In the genomic region with DNA sequence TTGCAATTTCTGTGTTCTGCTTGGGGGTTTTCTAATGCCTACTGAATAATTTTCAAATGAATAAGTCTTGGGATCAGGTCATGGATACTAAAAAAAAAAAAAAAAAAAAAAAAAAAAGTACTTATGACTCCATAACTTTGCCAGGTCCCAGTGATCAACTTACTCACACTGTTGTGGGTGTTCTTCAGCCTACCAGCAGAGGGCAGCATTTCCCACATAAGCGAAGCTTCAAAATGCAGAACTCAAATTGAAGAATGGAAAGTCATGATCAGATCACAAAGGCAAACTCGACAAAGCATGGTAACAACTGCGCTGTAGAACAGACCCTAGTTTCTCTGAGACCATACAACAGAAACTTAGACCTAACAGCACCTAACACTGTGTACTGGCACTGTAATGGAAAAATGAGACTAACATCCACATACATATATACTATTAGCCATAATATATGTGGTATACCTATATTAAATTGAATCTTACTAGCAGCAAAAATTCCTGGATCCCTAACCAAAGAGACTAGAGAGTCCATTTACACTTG, we compare ENCODE assay signal across 9 mouse cellular contexts.
DNase-seq lines count a peak whose midpoint lies in the region; ATAC-seq and TF ChIP-seq lines count a peak whose summit lies in the region.
"Had no signal": no experiment of that assay in that cellular context is flagged by ENCODE, and none has a peak within 500 bp of the region (broad histone marks: within the 10 kb centered on the region; RNA-seq: fewer than 3 reads in every experiment).

No protein-coding gene starts in this region.

- H3K4me3 ChIP-seq in bone marrow, adult 2 months (replicated peaks; ENCODE audit: control insufficient read depth, low read depth, low read length), result no peak overlapping the region
- H3K4me3 ChIP-seq in heart, embryonic 16.5 days (ENCODE audit: low read length), result no peak overlapping the region
- H3K4me3 ChIP-seq: liver, embryonic 15.5 days had no signal

- ATAC-seq in erythroblast, adult 5-6 weeks (replicated peaks; ENCODE audit: low FRiP score, poor library complexity, severe bottlenecking), result peak; percentile 79
- no peak for ATAC-seq in heart, embryonic 16.5 days (replicated peaks; ENCODE audit: extremely low read depth, insufficient read depth, low FRiP score)
- ATAC-seq in megakaryocyte, adult 5-6 weeks (ENCODE audit: poor library complexity, severe bottlenecking), result peak; percentile 98

- no peaks in the 10 kb centered on the region for H3K36me3 ChIP-seq in heart, embryonic 16.5 days (ENCODE audit: control insufficient read depth, insufficient read depth)
- H3K36me3 ChIP-seq: liver, embryonic 15.5 days had no signal

- 5% methylated on average over 3 of the region's 3 CpGs for WGBS in bone marrow, adult 2 months
- 19% methylated on average over 3 of the region's 3 CpGs for WGBS in heart, embryonic 16.5 days

- no peaks in the 10 kb centered on the region for H3K27me3 ChIP-seq in heart, embryonic 16.5 days (ENCODE audit: control insufficient read depth, insufficient read depth, low read length)
- H3K27me3 ChIP-seq: liver, embryonic 15.5 days had no signal

- no peak overlapping the region for H3K9ac ChIP-seq in heart, embryonic 16.5 days (ENCODE audit: low read length)
- H3K9ac ChIP-seq: liver, embryonic 15.5 days had no signal

- peak overlapping the region; percentile 43; the same call in 1 of the 2 replicates for H3K4me2 ChIP-seq in heart, embryonic 16.5 days (ENCODE audit: low read depth, low read length)
- H3K4me2 ChIP-seq: liver, embryonic 15.5 days had no signal

- TF ChIP-seq POLR2A in bone marrow, adult 2 months (IDR thresholded peaks at IDR 0.05; ENCODE audit: borderline replicate concordance, control insufficient read depth, low read depth, low read length), result no peak

- DNase-seq in ES-CJ7 (ENCODE audit: low read depth, low spot score), result peak; percentile 50
- DNase-seq in layer of hippocampus, adult 9-10 months (ENCODE audit: low spot score), result peak; percentile 59
- DNase-seq in right cerebral cortex, adult 18-20 months, result peak; percentile 64
- peak; percentile 75 for DNase-seq in urinary bladder, postnatal 14 days (ENCODE audit: low spot score)

- peak; percentile 59 for TF ChIP-seq CTCF in bone marrow, adult 2 months (IDR thresholded peaks at IDR 0.05; ENCODE audit: control insufficient read depth, insufficient read depth, low read length)

- H3K4me1 ChIP-seq in bone marrow, adult 2 months (ENCODE audit: control insufficient read depth, insufficient read depth, low read length), result no peaks in the 10 kb centered on the region
- H3K4me1 ChIP-seq in heart, embryonic 16.5 days (ENCODE audit: control insufficient read depth, insufficient read depth, low read length), result no peaks in the 10 kb centered on the region
- H3K4me1 ChIP-seq: liver, embryonic 15.5 days had no signal

- H3K9me3 ChIP-seq in heart, embryonic 16.5 days (replicated peaks; ENCODE audit: control insufficient read depth, low read length), result no peaks in the 10 kb centered on the region
- H3K9me3 ChIP-seq: liver, embryonic 15.5 days had no signal

- H3K27ac ChIP-seq in bone marrow, adult 2 months (ENCODE audit: control insufficient read depth, insufficient read depth, low read depth, low read length, poor library complexity), result no peak overlapping the region
- no peak overlapping the region for H3K27ac ChIP-seq in heart, embryonic 16.5 days (ENCODE audit: low read length)
- H3K27ac ChIP-seq: liver, embryonic 15.5 days had no signal
